Comparison of ENCODE assay signal across 8 mouse cellular contexts in genomic region chr11:54256624-54257376, GRCm38 (mm10). TPM values are rescaled to one million over a fixed set of nuclear protein-coding genes. Genes with fewer than 3 reads are reported as not detected.
DNase-seq lines count a peak whose midpoint lies in the region; TF ChIP-seq lines count a peak whose summit lies in the region.

No protein-coding gene starts in this region.

- no peaks in the 10 kb centered on the region for H3K79me2 ChIP-seq in CH12.LX (replicated peaks; ENCODE audit: control insufficient read depth, extremely low read depth, insufficient read depth, poor library complexity, severe bottlenecking)

- TF ChIP-seq RAD21 in CH12.LX (IDR thresholded peaks at IDR 0.05; ENCODE audit: low read depth, low read length), result peak; percentile 99

- no peak for TF ChIP-seq EP300 in CH12.LX (IDR thresholded peaks at IDR 0.05; ENCODE audit: low read length)

- no peak overlapping the region for H3K27ac ChIP-seq in CH12.LX (ENCODE audit: insufficient read depth, low read depth)

- no peaks in the 10 kb centered on the region for H3K27me3 ChIP-seq in CH12.LX (replicated peaks)

- in situ Hi-C loops in CH12.LX (cut with MboI; ENCODE audit: low pct_ligation_motif_present, low pct_unique_long_range_greater_than_20kb, low sequenced_read_pairs), result loop anchor here (5.0 kb wide), 1 partner anchor 254 kb away; no protein-coding TSS in a partner anchor

- H3K4me1 ChIP-seq in CH12.LX (ENCODE audit: control insufficient read depth in 1 of 2, insufficient read depth in 2 of 2), result peaks cover 4 to 17% of the 10 kb centered on the region in 2 experiments

- peak; percentile 51 to 98 for TF ChIP-seq CTCF in CH12.LX (conservative IDR thresholded peaks at IDR 0.05 in 1 of 2, IDR thresholded peaks at IDR 0.05 in 1 of 2; ENCODE audit: low read depth in 2 of 2, low read length in 2 of 2)

- intact Hi-C loops in heart, postnatal 25 days (cut with DNase I), result loop anchor here (2.0 to 5.0 kb wide), 4 partner anchors 164 to 519 kb away; no protein-coding TSS in a partner anchor

- H3K4me3 ChIP-seq in CH12.LX (replicated peaks in 1 of 3; ENCODE audit: low read depth in 2 of 3, low read length in 2 of 3, poor library complexity in 1 of 3), result no peak overlapping the region

- peaks cover 3% of the 10 kb centered on the region for H3K9me3 ChIP-seq in CH12.LX (replicated peaks; ENCODE audit: low read length)

- H3K9ac ChIP-seq in CH12.LX (ENCODE audit: insufficient read depth, low read depth), result no peak overlapping the region

- H3K36me3 ChIP-seq in CH12.LX (replicated peaks in 1 of 2; ENCODE audit: control insufficient read depth in 1 of 2, insufficient read depth in 1 of 2, low read length in 1 of 2), result no peaks in the 10 kb centered on the region

- DNase-seq in CH12.LX (ENCODE audit: extremely low read depth), result peak; percentile 94
- DNase-seq in adrenal gland, adult 8-10 months, result peak; percentile 76
- peak; percentile 72 for DNase-seq in embryo, embryonic 11.5 days (ENCODE audit: low read depth, low spot score)
- DNase-seq in heart, postnatal 25 days (ENCODE audit: low spot score), result peak; percentile 52
- peak; percentile 31 for DNase-seq in layer of hippocampus, adult 9-10 months (ENCODE audit: low spot score)
- peak; percentile 86 for DNase-seq in lung, postnatal 10 days
- DNase-seq in right cerebral cortex, adult 18-20 months, result peak; percentile 51
- peak; percentile 35 for DNase-seq in urinary bladder, postnatal 25 days (ENCODE audit: low spot score)

- H3K4me2 ChIP-seq in CH12.LX (ENCODE audit: insufficient read depth, low read depth, poor library complexity, severe bottlenecking), result no peak overlapping the region

- dilution Hi-C loops in CH12.LX (cut with MboI; ENCODE audit: extremely low pct_ligation_motif_present, extremely low pct_unique_long_range_greater_than_20kb, low sequenced_read_pairs), result no loop called here

- TF ChIP-seq POLR2A in CH12.LX (IDR thresholded peaks at IDR 0.05; ENCODE audit: low read depth, low read length), result no peak

TF ChIP-seq in CH12.LX, 34 proteins besides CTCF, POLR2A, EP300 and RAD21:
- TF ChIP-seq MYC (IDR thresholded peaks at IDR 0.05; ENCODE audit: low read depth, low read length), result no peak
- TF ChIP-seq GABPA (IDR thresholded peaks at IDR 0.05; ENCODE audit: insufficient replicate concordance, low read depth, low read length), result no peak
- TF ChIP-seq NELFE (IDR thresholded peaks at IDR 0.05; ENCODE audit: low read depth, low read length), result peak; percentile 48; the same call in 1 of the 2 replicates
- TF ChIP-seq MEF2A (IDR thresholded peaks at IDR 0.05; ENCODE audit: borderline replicate concordance, low read depth, low read length), result no peak
- TF ChIP-seq UBTF (IDR thresholded peaks at IDR 0.05; ENCODE audit: low read depth, low read length), result no peak
- no peak; the same call in 1 of the 2 replicates for TF ChIP-seq NRF1 (IDR thresholded peaks at IDR 0.05; ENCODE audit: low read depth, low read length)
- peak; percentile 47; the same call in 1 of the 2 replicates for TF ChIP-seq MAZ (IDR thresholded peaks at IDR 0.05; ENCODE audit: low read depth, low read length)
- TF ChIP-seq SMC3 (IDR thresholded peaks at IDR 0.05; ENCODE audit: low read depth, low read length), result peak; percentile 99
- TF ChIP-seq E2F4 (IDR thresholded peaks at IDR 0.05; ENCODE audit: insufficient replicate concordance, low read depth, low read length), result no peak
- peak; percentile 49; the same call in 1 of the 2 replicates for TF ChIP-seq TCF12 (IDR thresholded peaks at IDR 0.05; ENCODE audit: low read depth, low read length)
- TF ChIP-seq USF1 (IDR thresholded peaks at IDR 0.05; ENCODE audit: low read depth, low read length), result no peak
- peak; percentile 16; the same call in 1 of the 2 replicates for TF ChIP-seq ELF1 (IDR thresholded peaks at IDR 0.05; ENCODE audit: low read depth, low read length)
- TF ChIP-seq ZKSCAN1 (IDR thresholded peaks at IDR 0.05; ENCODE audit: borderline replicate concordance, low read depth, low read length), result no peak
- TF ChIP-seq ZC3H11A (IDR thresholded peaks at IDR 0.05; ENCODE audit: low read depth, low read length), result peak; percentile 97
- no peak for TF ChIP-seq ETS1 (conservative IDR thresholded peaks at IDR 0.05; ENCODE audit: low read depth, low read length)
- no peak for TF ChIP-seq TBP (conservative IDR thresholded peaks at IDR 0.05; ENCODE audit: low read depth, low read length)
- 0 out of 2 replicates have a peak, but pooled peaks have one; percentile 10 for TF ChIP-seq MAX (IDR thresholded peaks at IDR 0.05; ENCODE audit: low read length)
- 0 out of 2 replicates have a peak, but pooled peaks have one; percentile 8 for TF ChIP-seq BHLHE40 (IDR thresholded peaks at IDR 0.05; ENCODE audit: low read depth, low read length)
- TF ChIP-seq SIN3A (IDR thresholded peaks at IDR 0.05; ENCODE audit: low read length), result peak; percentile 62
- no peak for TF ChIP-seq MXI1 (IDR thresholded peaks at IDR 0.05; ENCODE audit: low read depth, low read length)
- TF ChIP-seq JUND (conservative IDR thresholded peaks at IDR 0.05; ENCODE audit: low read depth, low read length), result no peak
- no peak for TF ChIP-seq MAFK (IDR thresholded peaks at IDR 0.05; ENCODE audit: insufficient replicate concordance, low read length)
- TF ChIP-seq CHD2 (IDR thresholded peaks at IDR 0.05; ENCODE audit: low read length), result no peak
- peak; percentile 51 for TF ChIP-seq IRF4 (IDR thresholded peaks at IDR 0.05; ENCODE audit: low read depth, low read length)
- no peak for TF ChIP-seq KAT2A (IDR thresholded peaks at IDR 0.05; ENCODE audit: insufficient replicate concordance, low read length)
- no peak for TF ChIP-seq RCOR1 (conservative IDR thresholded peaks at IDR 0.05; ENCODE audit: low read depth, low read length)
- no peak for TF ChIP-seq CHD1 (IDR thresholded peaks at IDR 0.05; ENCODE audit: low read depth, low read length)
TF ChIP-seq in CH12.LX: peak in this region for 10.

RNA-seq across cellular contexts. Expression of gene Csf2, which starts 7.3 kb away (rescaled TPM):
- 1.9 and 2.6 TPM in 2 replicates for total RNA-seq in CH12.LX (2012; rRNA removed)
- total RNA-seq in CH12.LX (2014; rRNA removed), result 1.4 and 2.4 TPM in 2 replicates
- 0.79 and 0.83 TPM in 2 replicates for polyA plus RNA-seq in CH12.LX (2012; ENCODE audit: insufficient read length, low read depth)
- total RNA-seq in adrenal gland, adult 8-10 months (2022), result not detected
- not detected for total RNA-seq in heart, postnatal 25 days (2021)

RNA-seq across cellular contexts. Expression of gene Il3, which starts 10.3 kb away (rescaled TPM):
- total RNA-seq in CH12.LX (2012; rRNA removed), result 2.7 and 4.8 TPM in 2 replicates
- total RNA-seq in CH12.LX (2014; rRNA removed), result 1.5 and 1.9 TPM in 2 replicates
- polyA plus RNA-seq in CH12.LX (2012; ENCODE audit: insufficient read length, low read depth), result 1.3 and 3.5 TPM in 2 replicates
- not detected for total RNA-seq in adrenal gland, adult 8-10 months (2022)
- not detected for total RNA-seq in heart, postnatal 25 days (2021)

RNA-seq across cellular contexts. Expression of gene Acsl6, which starts 46.8 kb away (rescaled TPM):
- 94.7 and 96.9 TPM in 2 replicates for total RNA-seq in CH12.LX (2012; rRNA removed)
- 74.1 and 74.9 TPM in 2 replicates for total RNA-seq in CH12.LX (2014; rRNA removed)
- polyA plus RNA-seq in CH12.LX (2012; ENCODE audit: insufficient read length, low read depth), result 204 and 222 TPM in 2 replicates
- total RNA-seq in adrenal gland, adult 8-10 months (2022), result 10 to 100 TPM in 1 of 4 experiments, 1 to 10 TPM in 3; 8.0 to 11.3 (median 8.6) TPM
- total RNA-seq in heart, postnatal 25 days (2021), result 1 to 10 TPM; 3.2 to 3.4 TPM

Comparison
In these comparisons a context has a peak if more than half of its experiments do, and no peak if none do; other contexts are left out.
1. DNase-seq: peak in every context shown above with its lines; median percentile 94 in CH12.LX; 86 in lung, postnatal 10 days; 76 in adrenal gland, adult 8-10 months; 72 in embryo, embryonic 11.5 days; 52 in heart, postnatal 25 days; 51 in right cerebral cortex, adult 18-20 months; 35 in urinary bladder, postnatal 25 days; 31 in layer of hippocampus, adult 9-10 months.
2. RNA of gene Acsl6, which starts 46.8 kb away (total RNA-seq): 74.1 to 96.9 TPM in CH12.LX; 8.0 to 11.3 TPM in adrenal gland, adult 8-10 months and 3.2 to 3.4 TPM in heart, postnatal 25 days; every median in the first group is over 4 times any median in the second.